18 mouse cellular contexts compared by ENCODE assay signal in genomic region chr2:120631521-120631920, GRCm38 (mm10). TPM values are rescaled to one million over a fixed set of nuclear protein-coding genes. Genes with fewer than 3 reads are reported as not detected.
DNase-seq lines count a peak whose midpoint lies in the region; ATAC-seq lines count a peak whose summit lies in the region.
"Had no signal": no experiment of that assay in that cellular context is flagged by ENCODE, and none has a peak within 500 bp of the region (broad histone marks: within the 10 kb centered on the region; RNA-seq: fewer than 3 reads in every experiment).

No protein-coding gene starts in this region.

- no peak for DNase-seq in heart, adult 11 months
- DNase-seq in lung, postnatal 10 days: no peak
- no peak for DNase-seq in midbrain, embryonic 11.5 days (ENCODE audit: low spot score, missing footprints)
- no peak for DNase-seq in urinary bladder, postnatal 4 days (ENCODE audit: low spot score in 2 of 2)
- DNase-seq: adrenal gland, postnatal 25 days; cerebellum, adult 11 months; cerebellum, postnatal 25 days; gastrocnemius, postnatal 14 days had no signal

- no peaks in the 10 kb centered on the region for H3K9me3 ChIP-seq in heart, embryonic 15.5 days (replicated peaks)
- H3K9me3 ChIP-seq in lung, embryonic 16.5 days (ENCODE audit: control insufficient read depth, low read length): no peaks in the 10 kb centered on the region
- no peaks in the 10 kb centered on the region for H3K9me3 ChIP-seq in midbrain, embryonic 11.5 days (ENCODE audit: control insufficient read depth, low read length)
- H3K9me3 ChIP-seq: forebrain, embryonic 15.5 days; heart, embryonic 12.5 days; limb, embryonic 10.5 days; midbrain, embryonic 10.5 days; neural tube, embryonic 13.5 days; stomach, embryonic 15.5 days had no signal

- no peak for ATAC-seq in heart, embryonic 15.5 days (replicated peaks; ENCODE audit: insufficient number of reproducible peaks, insufficient read depth, low FRiP score, low read depth)
- no peak for ATAC-seq in lung, embryonic 16.5 days (ENCODE audit: low read depth)
- ATAC-seq in common myeloid progenitor, adult 5-6 weeks (replicated peaks; ENCODE audit: low read depth, poor library complexity, severe bottlenecking): 0 out of 2 replicates have a peak, but pooled peaks have one; percentile 7
- ATAC-seq in midbrain, embryonic 11.5 days (ENCODE audit: low FRiP score): no peak
- ATAC-seq: forebrain, embryonic 15.5 days had no signal

- peaks cover 16% of the 10 kb centered on the region; the same call in 1 of the 2 replicates for H3K36me3 ChIP-seq in heart, embryonic 15.5 days
- peaks cover 20% of the 10 kb centered on the region for H3K36me3 ChIP-seq in lung, embryonic 16.5 days (ENCODE audit: control insufficient read depth, insufficient read depth, low read length)
- peaks cover 27% of the 10 kb centered on the region; the same call in 1 of the 2 replicates for H3K36me3 ChIP-seq in macrophage (ENCODE audit: inconsistent target)
- no peaks in the 10 kb centered on the region for H3K36me3 ChIP-seq in midbrain, embryonic 11.5 days (ENCODE audit: control insufficient read depth, insufficient read depth, low read length)

- WGBS in heart, embryonic 15.5 days: 55% methylated on average over 2 of the region's 2 CpGs
- 60% methylated on average over 2 of the region's 2 CpGs for WGBS in lung, embryonic 16.5 days
- WGBS in macrophage (ENCODE audit: missing documents): 54% methylated on average over 2 of the region's 2 CpGs
- WGBS in midbrain, embryonic 11.5 days: 89% methylated on average over 2 of the region's 2 CpGs

- H3K4me3 ChIP-seq in heart, embryonic 15.5 days: no peak overlapping the region
- no peak overlapping the region for H3K4me3 ChIP-seq in lung, embryonic 16.5 days (ENCODE audit: low read length)
- H3K4me3 ChIP-seq in macrophage (ENCODE audit: inconsistent target): no peak overlapping the region
- no peak overlapping the region for H3K4me3 ChIP-seq in midbrain, embryonic 11.5 days (ENCODE audit: low read depth, low read length)
- H3K4me3 ChIP-seq: forebrain, embryonic 15.5 days; heart, embryonic 12.5 days; limb, embryonic 10.5 days; midbrain, embryonic 10.5 days; neural tube, embryonic 13.5 days; stomach, embryonic 15.5 days had no signal

- H3K4me1 ChIP-seq in heart, embryonic 15.5 days (replicated peaks): peaks cover 24% of the 10 kb centered on the region
- no peaks in the 10 kb centered on the region; the same call in 1 of the 2 replicates for H3K4me1 ChIP-seq in lung, embryonic 16.5 days (replicated peaks; ENCODE audit: control insufficient read depth, insufficient read depth, low read length)
- peaks cover 4% of the 10 kb centered on the region; the same call in 1 of the 2 replicates for H3K4me1 ChIP-seq in midbrain, embryonic 11.5 days (ENCODE audit: control insufficient read depth, insufficient read depth, low read length)

- peaks cover 61% of the 10 kb centered on the region for H3K79me2 ChIP-seq in macrophage (ENCODE audit: inconsistent target)

- H3K4me2 ChIP-seq in heart, embryonic 15.5 days: no peak overlapping the region
- no peak overlapping the region for H3K4me2 ChIP-seq in lung, embryonic 16.5 days (ENCODE audit: low read depth, low read length)
- no peak overlapping the region for H3K4me2 ChIP-seq in midbrain, embryonic 11.5 days
- H3K4me2 ChIP-seq: forebrain, embryonic 15.5 days; heart, embryonic 12.5 days; neural tube, embryonic 13.5 days; stomach, embryonic 15.5 days had no signal

- no peaks in the 10 kb centered on the region for H3K27me3 ChIP-seq in heart, embryonic 15.5 days
- no peaks in the 10 kb centered on the region for H3K27me3 ChIP-seq in lung, embryonic 16.5 days (ENCODE audit: control insufficient read depth, insufficient read depth, low read depth, low read length)
- no peaks in the 10 kb centered on the region for H3K27me3 ChIP-seq in midbrain, embryonic 11.5 days (ENCODE audit: control insufficient read depth, insufficient read depth, low read length)
- H3K27me3 ChIP-seq: forebrain, embryonic 15.5 days; heart, embryonic 12.5 days; neural tube, embryonic 13.5 days; stomach, embryonic 15.5 days had no signal

- H3K27ac ChIP-seq in heart, embryonic 15.5 days: 0 out of 2 replicates have a peak overlapping the region, but pooled peaks have one; percentile 21
- H3K27ac ChIP-seq in lung, embryonic 16.5 days (ENCODE audit: low read length): peak overlapping the region; percentile 10; the same call in 1 of the 2 replicates
- H3K27ac ChIP-seq in macrophage: peak overlapping the region; percentile 87
- no peak overlapping the region for H3K27ac ChIP-seq in midbrain, embryonic 11.5 days (ENCODE audit: low read depth, low read length)
- H3K27ac ChIP-seq: forebrain, embryonic 15.5 days; limb, embryonic 10.5 days; midbrain, embryonic 10.5 days; neural tube, embryonic 13.5 days; stomach, embryonic 15.5 days had no signal

- H3K9ac ChIP-seq in heart, embryonic 15.5 days: no peak overlapping the region
- H3K9ac ChIP-seq in lung, embryonic 16.5 days (ENCODE audit: low read length): no peak overlapping the region
- no peak overlapping the region for H3K9ac ChIP-seq in midbrain, embryonic 11.5 days (ENCODE audit: low read length)
- H3K9ac ChIP-seq: forebrain, embryonic 15.5 days; heart, embryonic 12.5 days; neural tube, embryonic 13.5 days; stomach, embryonic 15.5 days had no signal

RNA-seq across cellular contexts. Expression of gene Stard9, which starts 2.6 kb away (rescaled TPM):
- polyA plus RNA-seq in heart, embryonic 15.5 days (2015; fragmentation: Nextera tagmentation; extraction: Ambion mirVana): 3.5 and 4.4 TPM in 2 replicates
- 10.3 and 14.6 TPM in 2 replicates for polyA plus RNA-seq in lung, embryonic 16.5 days (2015; fragmentation: Nextera tagmentation; extraction: Ambion mirVana)
- total RNA-seq in common myeloid progenitor, adult 5-6 weeks (2017): 1.6 and 2.5 TPM in 2 replicates
- 100 to 1,000 TPM in 25 of 26 experiments, 10 to 100 TPM in 1; 77.3 to 761 (median 378) TPM for total RNA-seq in macrophage (2018; cell fraction: chromatin; rRNA removed)
- 10 to 100 TPM; 10.8 to 42.1 (median 25.8) TPM for total RNA-seq in macrophage (2018; cell fraction: cytosol; rRNA removed)
- 100 to 1,000 TPM in 19 of 26 experiments, 10 to 100 TPM in 7; 42.1 to 343 (median 147) TPM for total RNA-seq in macrophage (2018; cell fraction: nucleus; rRNA removed)
- 17.3 to 40.6 TPM (median 20.2 TPM) in 3 replicates for polyA plus RNA-seq in macrophage (2018)
- polyA plus RNA-seq in midbrain, embryonic 11.5 days (2014; fragmentation: Nextera tagmentation; extraction: Ambion mirVana): 3.2 and 3.8 TPM in 2 replicates

RNA-seq across cellular contexts. Expression of gene Lrrc57, which starts 22.2 kb away (rescaled TPM):
- polyA plus RNA-seq in heart, embryonic 15.5 days (2015; fragmentation: Nextera tagmentation; extraction: Ambion mirVana): 19.1 and 20.8 TPM in 2 replicates
- polyA plus RNA-seq in lung, embryonic 16.5 days (2015; fragmentation: Nextera tagmentation; extraction: Ambion mirVana): 29.9 and 31.1 TPM in 2 replicates
- 15.0 and 22.8 TPM in 2 replicates for total RNA-seq in common myeloid progenitor, adult 5-6 weeks (2017)
- 10 to 100 TPM in 9 of 26 experiments, 1 to 10 TPM in 17; 1.5 to 22.7 (median 7.8) TPM for total RNA-seq in macrophage (2018; cell fraction: chromatin; rRNA removed)
- 10 to 100 TPM; 12.3 to 32.7 (median 20.2) TPM for total RNA-seq in macrophage (2018; cell fraction: cytosol; rRNA removed)
- 10 to 100 TPM in 16 of 26 experiments, 1 to 10 TPM in 10; 2.9 to 27.3 (median 12.2) TPM for total RNA-seq in macrophage (2018; cell fraction: nucleus; rRNA removed)
- 24.7 to 30.5 TPM (median 28.5 TPM) in 3 replicates for polyA plus RNA-seq in macrophage (2018)
- 31.8 and 35.9 TPM in 2 replicates for polyA plus RNA-seq in midbrain, embryonic 11.5 days (2014; fragmentation: Nextera tagmentation; extraction: Ambion mirVana)

RNA-seq across cellular contexts. Expression of gene Haus2, which starts 22.3 kb away (rescaled TPM):
- polyA plus RNA-seq in heart, embryonic 15.5 days (2015; fragmentation: Nextera tagmentation; extraction: Ambion mirVana): 17.4 and 19.0 TPM in 2 replicates
- polyA plus RNA-seq in lung, embryonic 16.5 days (2015; fragmentation: Nextera tagmentation; extraction: Ambion mirVana): 21.6 and 23.1 TPM in 2 replicates
- 22.5 and 28.5 TPM in 2 replicates for total RNA-seq in common myeloid progenitor, adult 5-6 weeks (2017)
- total RNA-seq in macrophage (2018; cell fraction: chromatin; rRNA removed): 1 to 10 TPM; 1.6 to 7.8 (median 3.9) TPM
- 10 to 100 TPM in 13 of 26 experiments, 1 to 10 TPM in 13; 5.8 to 14.2 (median 10.2) TPM for total RNA-seq in macrophage (2018; cell fraction: cytosol; rRNA removed)
- 10 to 100 TPM in 1 of 26 experiments, 1 to 10 TPM in 25; 2.5 to 12.6 (median 4.3) TPM for total RNA-seq in macrophage (2018; cell fraction: nucleus; rRNA removed)
- 9.1 to 15.6 TPM (median 9.1 TPM) in 3 replicates for polyA plus RNA-seq in macrophage (2018)
- polyA plus RNA-seq in midbrain, embryonic 11.5 days (2014; fragmentation: Nextera tagmentation; extraction: Ambion mirVana): 39.3 and 42.5 TPM in 2 replicates
